Mouse (Mus musculus) midbrain, embryonic 11.5 days (tissue): ENCODE results near the gene Rogdi. TPM values are rescaled to one million over a fixed set of nuclear protein-coding genes. Genes with fewer than 3 reads are reported as not detected.

ENCODE experiments used
- ATAC-seq: fragments of 200-750 bp; cut with Nextera tagmentation; 2 replicates; pipeline ENCODE4 v1.8.0; 2017; ENCODE audit warnings: moderate TSS enrichment, moderate library complexity; ENCODE audit not compliant: low FRiP score
- DNase-seq: peaks from one replicate; pipeline ENCODE4 v3.0.0; 2015; ENCODE audit warnings: low spot score; ENCODE audit errors: missing footprints
- H3K27ac ChIP-seq: fragments of 300-500 bp; sonication (generic); 2 replicates; pipeline ENCODE4 v1.5.1; 2014; ENCODE audit warnings: low read depth, low read length
- H3K27me3 ChIP-seq: fragments of 300-500 bp; sonication (generic); 2 replicates; pipeline ENCODE4 v1.6.1; 2014; ENCODE audit warnings: mild to moderate bottlenecking, low read length, moderate library complexity, mixed read lengths; ENCODE audit not compliant: control insufficient read depth, insufficient read depth
- H3K36me3 ChIP-seq: fragments of 300-500 bp; sonication (generic); 2 replicates; pipeline ENCODE4 v1.6.1; 2014; ENCODE audit warnings: mild to moderate bottlenecking, low read length, moderate library complexity, mixed read lengths; ENCODE audit not compliant: control insufficient read depth, insufficient read depth
- H3K4me1 ChIP-seq: fragments of 300-500 bp; sonication (generic); 2 replicates; pipeline ENCODE4 v1.6.1; 2014; ENCODE audit warnings: low read length; ENCODE audit not compliant: control insufficient read depth, insufficient read depth
- H3K4me2 ChIP-seq: fragments of 300-500 bp; sonication (generic); 2 replicates; pipeline ENCODE4 v1.6.1; 2014; ENCODE audit warnings: mild to moderate bottlenecking, moderate library complexity
- H3K4me3 ChIP-seq: fragments of 300-500 bp; sonication (generic); 2 replicates; pipeline ENCODE4 v1.5.1; 2014; ENCODE audit warnings: low read depth, low read length
- H3K9ac ChIP-seq: fragments of 300-500 bp; sonication (generic); 2 replicates; pipeline ENCODE4 v1.6.1; 2014; ENCODE audit warnings: low read length
- H3K9me3 ChIP-seq: fragments of 300-500 bp; sonication (generic); 2 replicates; pipeline ENCODE4 v1.6.1; 2016; ENCODE audit warnings: low read length; ENCODE audit not compliant: control insufficient read depth
- WGBS: fragments of 180-500 bp; shearing (Covaris S2); extraction: QIAGEN DNeasy Blood & Tissue Kit; methylation state at CpG from one replicate; pipeline ENCODE4 v1.1.7; 2014; 5-methylcytosine and 5-hydroxymethylcytosine counted together
- polyA plus RNA-seq: library from polyadenylated mRNA; unstranded; fragments of >200 nt; fragmentation: Nextera tagmentation; extraction: Ambion mirVana; gene quantifications from 2 replicates; pipeline ENCODE4 v1.2.1, GENCODE M21; 2014

The Rogdi gene
- polyA plus RNA-seq = 67.4 and 69.3 TPM in 2 replicates

DNA sequence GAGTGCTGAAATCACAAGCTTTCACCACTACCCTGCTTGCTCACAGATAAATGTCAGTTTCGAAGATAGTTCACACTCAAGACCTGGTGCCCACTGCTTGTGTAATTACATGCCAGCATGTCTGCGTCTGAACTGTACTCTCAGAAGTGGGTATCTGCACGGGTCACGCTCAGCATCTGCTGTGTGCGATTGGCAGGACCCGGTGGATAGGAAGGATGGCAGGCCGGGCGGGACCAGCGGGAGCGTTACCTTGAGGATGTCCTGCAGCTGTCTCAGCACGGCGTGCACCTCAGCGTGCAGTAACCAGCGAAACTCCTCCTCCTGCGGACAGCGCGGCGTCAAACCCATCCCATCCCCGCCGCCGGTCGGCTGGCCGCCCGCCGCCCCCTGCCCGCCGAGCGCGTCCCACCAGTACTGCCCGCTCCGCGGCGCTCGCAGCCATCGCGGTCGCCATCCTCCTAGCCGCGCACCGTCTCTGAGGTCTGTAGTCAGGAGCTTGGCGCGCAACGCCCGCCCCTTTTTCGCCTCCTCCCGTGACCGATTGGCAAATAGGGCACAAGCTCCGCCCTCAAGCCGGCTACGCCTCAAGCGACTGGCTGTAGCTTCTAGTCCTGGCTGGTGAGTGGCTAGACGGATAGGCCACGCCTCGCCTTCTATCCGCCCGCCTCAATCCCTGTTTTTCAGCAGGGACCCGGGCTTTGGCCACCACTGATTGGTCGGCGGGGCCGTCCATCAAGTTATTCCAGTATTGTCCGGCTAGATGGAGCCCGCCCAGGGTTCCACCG lies at the start of gene Rogdi:
Rogdi (minus strand) TSS at position 500 of the 785 bp plus-strand sequence.
- H3K4me3 ChIP-seq = peak within 1 kb of the TSS; percentile 68
- H3K27ac ChIP-seq = peak within 1 kb of the TSS; percentile 51; the same call in 1 of the 2 replicates
- H3K9ac ChIP-seq = peak within 1 kb of the TSS; percentile 74
- H3K4me2 ChIP-seq = peak within 1 kb of the TSS; percentile 91
- H3K9me3 ChIP-seq = no peaks in the 10 kb centered on the region
- peaks cover 9% of the 10 kb centered on the region for H3K4me1 ChIP-seq
- WGBS = under 1% methylated on average over 63 of the region's 63 CpGs
- H3K27me3 ChIP-seq = no peaks in the 10 kb centered on the region
- H3K36me3 ChIP-seq = peaks cover 16% of the 10 kb centered on the region
- ATAC-seq (peak; percentile 99), DNase-seq (peak; percentile 100)

DNA sequence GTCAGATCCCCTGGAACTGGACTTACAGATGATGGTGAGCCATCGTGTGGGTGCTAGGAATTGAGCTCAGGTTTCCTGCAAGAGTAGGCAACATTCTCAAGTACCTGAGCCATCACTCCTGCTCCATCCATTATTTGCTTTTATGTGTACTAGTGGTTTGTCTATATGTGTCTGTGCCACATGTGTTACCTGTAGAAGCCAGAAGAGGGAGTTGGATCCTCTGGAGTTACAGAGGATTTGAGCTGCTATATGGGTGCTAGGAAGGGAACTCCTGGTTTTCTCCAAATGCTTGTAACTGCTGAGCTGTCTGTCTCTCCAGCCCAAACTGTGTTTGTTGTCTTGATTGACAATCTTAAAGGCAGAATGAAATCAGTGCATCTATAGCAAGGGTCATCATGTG lies 44.8 kb upstream of the Rogdi start:
- Histone ChIP-seq H3K36me3 (peaks cover 11% of the 10 kb centered on the region; the same call in 1 of the 2 replicates), H3K4me1 (no peaks in the 10 kb centered on the region), H3K4me3 (no peak overlapping the region), H3K27me3 (no peaks in the 10 kb centered on the region), H3K9ac (no peak overlapping the region), H3K9me3 (no peaks in the 10 kb centered on the region), H3K27ac (no peak overlapping the region), H3K4me2 (no peak overlapping the region)
- WGBS = 90% methylated on average over 1 of the region's 1 CpGs
- no peak for DNase-seq
- no peak for ATAC-seq

DNA sequence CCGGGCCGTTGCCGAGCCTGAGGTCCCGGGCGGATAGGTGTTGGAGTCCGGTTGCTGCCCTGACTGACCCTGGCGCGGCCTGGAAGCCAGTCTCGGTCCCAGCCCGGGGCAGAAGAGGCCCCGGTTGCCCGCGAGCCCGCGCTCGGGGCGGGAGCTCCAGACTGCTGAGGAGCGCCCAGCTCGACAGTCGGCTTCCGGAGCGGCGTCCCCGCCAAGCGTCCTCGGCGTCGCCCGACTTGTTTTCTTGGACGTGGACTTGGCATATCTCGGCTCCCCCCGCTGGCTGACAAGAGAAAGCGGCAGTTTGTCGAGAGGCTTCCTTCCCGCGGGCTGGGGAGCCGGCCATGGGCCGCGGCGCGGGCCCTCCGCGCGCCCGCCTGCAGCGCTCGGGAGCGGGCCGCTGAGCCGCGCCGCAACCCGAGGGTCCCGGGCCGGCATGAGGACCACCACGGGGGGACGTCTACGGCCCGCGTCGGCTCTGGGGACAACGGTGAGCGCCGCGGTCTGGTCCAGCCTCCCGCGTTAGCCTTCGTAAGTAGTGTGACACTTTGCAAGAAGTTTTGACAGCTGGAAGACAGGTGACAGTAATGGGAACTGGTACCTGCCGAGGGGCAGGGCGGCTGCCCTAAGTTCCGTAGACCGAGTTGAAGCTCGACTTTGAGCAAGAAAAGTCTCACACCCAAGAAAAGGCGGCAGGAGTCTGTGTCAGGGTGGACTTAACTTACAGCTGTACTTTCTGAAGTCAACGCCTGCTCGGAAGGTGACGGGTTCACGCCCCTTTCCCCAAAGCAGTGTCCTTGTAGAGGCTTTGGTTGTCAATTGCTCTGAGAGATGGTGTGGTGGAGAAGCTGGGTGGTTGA lies 37.1 kb upstream of the Rogdi start:
- ATAC-seq (peak; percentile 80), DNase-seq (peak; percentile 95)
- WGBS = under 1% methylated on average over 70 of the region's 78 CpGs
- H3K27ac ChIP-seq = peak overlapping the region; percentile 88
- peaks cover 21% of the 10 kb centered on the region for H3K4me1 ChIP-seq
- H3K27me3 ChIP-seq = no peaks in the 10 kb centered on the region
- H3K9me3 ChIP-seq = no peaks in the 10 kb centered on the region
- peaks cover 8% of the 10 kb centered on the region; the same call in 1 of the 2 replicates for H3K36me3 ChIP-seq
- H3K4me2 ChIP-seq = peak overlapping the region; percentile 97
- H3K9ac ChIP-seq = peak overlapping the region; percentile 81
- H3K4me3 ChIP-seq = peak overlapping the region; percentile 57

DNA sequence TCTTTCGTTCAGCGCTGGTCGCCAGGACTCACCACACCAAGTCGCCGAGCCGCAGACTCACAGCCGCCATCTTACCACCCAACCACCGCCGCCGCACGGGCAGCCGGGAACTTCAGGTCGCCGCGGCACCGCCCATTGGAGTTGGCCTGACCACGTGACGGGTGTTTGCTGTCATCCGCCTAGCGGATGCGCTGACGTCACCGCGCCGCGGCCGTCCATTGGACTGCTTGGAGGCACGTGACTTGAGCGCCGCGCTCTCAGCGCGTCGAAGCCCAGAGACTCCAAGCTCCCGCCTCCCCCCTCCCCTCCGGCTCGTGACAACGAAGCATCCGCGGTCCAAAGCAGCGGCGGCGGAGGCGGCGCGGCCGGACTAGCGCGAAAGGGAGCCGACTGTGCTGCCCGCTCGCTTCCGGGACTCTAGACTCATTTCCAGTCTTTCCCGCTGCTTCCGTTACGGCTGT lies 36.5 kb upstream of the Rogdi start, which contains the start of the genes Glyr1 and Ubn1:
Glyr1 (minus strand) TSS at position 90 of the 461 bp plus-strand sequence.
Ubn1 (plus strand) TSS at position 284 of the 461 bp plus-strand sequence.
- Histone ChIP-seq H3K4me1 (peaks cover 21% of the 10 kb centered on the region), H3K9ac (peak within 1 kb of the TSS; percentile 81), H3K9me3 (no peaks in the 10 kb centered on the region), H3K36me3 (peaks cover 9% of the 10 kb centered on the region; the same call in 1 of the 2 replicates), H3K4me2 (peak within 1 kb of the TSS; percentile 97), H3K4me3 (peak within 1 kb of the TSS; percentile 57), H3K27ac (peak within 1 kb of the TSS; percentile 88), H3K27me3 (no peaks in the 10 kb centered on the region)
- DNase-seq (peak; percentile 99), ATAC-seq (peak; percentile 99)
- under 1% methylated on average over 56 of the region's 56 CpGs for WGBS

DNA sequence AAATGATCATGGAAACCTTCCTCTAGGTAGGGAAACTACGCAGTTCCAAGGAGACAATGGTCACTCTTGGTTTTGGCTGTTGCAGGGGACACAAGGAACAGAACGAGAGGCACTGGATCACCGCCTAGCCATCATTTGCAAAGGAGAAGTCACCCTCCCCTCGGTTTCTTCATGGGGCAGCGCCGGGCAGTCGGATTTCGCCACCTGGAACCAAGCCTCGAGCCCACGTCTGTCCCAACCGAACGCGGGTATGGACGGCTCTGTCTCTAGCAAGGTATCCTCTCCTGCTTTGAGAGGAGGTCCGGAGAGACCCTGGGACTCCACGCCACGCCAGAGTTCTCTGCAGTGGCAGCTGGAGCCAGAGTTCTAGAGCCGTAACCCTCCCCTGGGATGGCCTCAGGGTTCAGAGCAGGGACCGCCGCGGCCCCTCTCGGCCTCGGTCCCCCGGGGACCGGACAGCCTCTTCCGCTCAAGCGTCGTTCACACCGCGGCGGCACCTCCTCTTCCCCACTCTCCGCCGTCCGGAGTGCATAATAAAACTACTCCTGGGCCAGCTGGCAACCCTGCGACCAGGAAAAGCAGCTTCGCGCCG lies 35.9 kb upstream of the Rogdi start:
- Histone ChIP-seq H3K4me3 (peak overlapping the region; percentile 57), H3K4me2 (peak overlapping the region; percentile 86), H3K27ac (peak overlapping the region; percentile 73), H3K9me3 (no peaks in the 10 kb centered on the region), H3K9ac (peak overlapping the region; percentile 66), H3K36me3 (peaks cover 10% of the 10 kb centered on the region; the same call in 1 of the 2 replicates), H3K27me3 (no peaks in the 10 kb centered on the region), H3K4me1 (peaks cover 21% of the 10 kb centered on the region)
- no peak for DNase-seq
- under 1% methylated on average over 38 of the region's 38 CpGs for WGBS
- ATAC-seq = peak; percentile 70

DNA sequence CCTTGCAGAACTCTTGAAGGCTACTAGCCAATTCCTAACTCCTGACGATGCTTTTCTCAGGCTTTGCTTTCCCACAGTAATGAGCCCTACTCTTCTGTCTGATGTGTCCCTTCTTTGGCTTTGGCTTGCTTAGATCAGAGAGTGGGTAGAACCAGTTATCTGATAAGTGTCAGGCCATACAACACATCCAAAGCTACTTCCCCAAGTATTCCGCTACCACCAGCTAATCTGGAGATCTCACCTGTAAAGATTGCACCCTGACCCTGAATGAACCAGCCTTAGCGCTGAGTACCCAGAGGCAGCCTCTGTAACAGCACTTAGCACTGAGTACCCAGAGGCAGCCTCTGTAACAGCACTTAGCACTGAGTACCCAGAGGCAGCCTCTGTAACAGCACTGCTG lies 32.0 kb upstream of the Rogdi start:
- H3K4me3 ChIP-seq = no peak overlapping the region
- ATAC-seq (no peak), DNase-seq (no peak)
- H3K4me1 ChIP-seq = peaks cover 10% of the 10 kb centered on the region
- H3K36me3 ChIP-seq = peaks cover 22% of the 10 kb centered on the region
- H3K9me3 ChIP-seq = no peaks in the 10 kb centered on the region
- no peaks in the 10 kb centered on the region for H3K27me3 ChIP-seq
- 92% methylated on average over 3 of the region's 3 CpGs for WGBS
- H3K27ac ChIP-seq = no peak overlapping the region
- H3K4me2 ChIP-seq = no peak overlapping the region
- no peak overlapping the region for H3K9ac ChIP-seq

DNA sequence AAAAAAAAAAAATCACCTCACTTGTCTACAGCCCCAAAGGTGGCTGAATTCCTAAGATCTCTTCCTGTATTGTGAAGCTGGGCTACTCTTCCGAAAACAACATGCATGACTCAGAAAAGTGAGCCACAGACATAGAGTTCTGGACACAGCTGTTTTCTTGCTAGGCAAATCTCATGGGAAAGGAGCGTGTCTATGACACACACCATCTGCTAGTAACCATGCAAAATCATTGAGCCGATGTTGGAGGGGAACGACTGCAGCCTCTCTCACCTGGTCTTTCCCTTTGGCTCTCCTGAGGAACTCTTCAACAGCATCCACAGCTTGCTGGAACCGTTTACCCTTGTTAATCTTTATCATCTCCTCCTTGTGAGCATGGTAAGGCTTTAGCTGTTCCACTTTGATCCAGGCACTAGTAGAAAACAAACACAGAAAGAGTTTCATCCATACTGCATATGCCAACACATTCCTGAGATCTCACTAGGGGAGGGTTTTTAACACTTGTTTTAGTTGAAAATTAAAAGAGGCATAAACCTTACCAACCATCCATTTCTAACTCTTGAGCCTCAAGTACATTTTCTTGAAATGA lies 23.4 kb upstream of the Rogdi start:
- H3K4me2 ChIP-seq = no peak overlapping the region
- H3K27me3 ChIP-seq = no peaks in the 10 kb centered on the region
- 88% methylated on average over 5 of the region's 5 CpGs for WGBS
- H3K4me3 ChIP-seq = no peak overlapping the region
- ATAC-seq = no peak
- H3K9me3 ChIP-seq = no peaks in the 10 kb centered on the region
- no peak overlapping the region for H3K9ac ChIP-seq
- H3K36me3 ChIP-seq = peaks cover 36% of the 10 kb centered on the region
- no peak for DNase-seq
- H3K4me1 ChIP-seq = no peaks in the 10 kb centered on the region
- H3K27ac ChIP-seq = no peak overlapping the region

DNA sequence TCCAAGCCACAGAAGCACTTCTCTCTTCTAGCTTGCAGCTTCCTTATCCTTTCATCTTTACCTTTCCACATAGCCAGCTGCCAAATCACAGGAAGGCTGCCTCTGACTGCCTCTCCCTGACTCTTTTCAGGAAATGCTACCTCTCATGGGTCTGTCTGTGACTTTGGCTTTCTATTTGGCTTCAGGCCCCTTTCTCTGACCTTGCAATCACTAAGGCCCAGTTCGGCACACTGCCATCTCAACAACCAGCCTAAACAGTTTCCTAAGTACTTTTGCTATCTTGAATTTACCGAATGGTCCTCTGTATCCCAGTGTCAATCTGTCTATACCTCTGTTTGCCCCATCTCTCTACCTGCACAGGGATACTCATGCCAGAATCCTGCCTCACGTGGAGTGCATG lies 22.2 kb upstream of the Rogdi start:
- no peak overlapping the region for H3K27ac ChIP-seq
- no peaks in the 10 kb centered on the region for H3K9me3 ChIP-seq
- peaks cover 44% of the 10 kb centered on the region for H3K36me3 ChIP-seq
- WGBS = 96% methylated on average over 3 of the region's 3 CpGs
- no peaks in the 10 kb centered on the region for H3K27me3 ChIP-seq
- no peaks in the 10 kb centered on the region for H3K4me1 ChIP-seq
- no peak overlapping the region for H3K9ac ChIP-seq
- DNase-seq (no peak), ATAC-seq (no peak)
- no peak overlapping the region for H3K4me2 ChIP-seq
- H3K4me3 ChIP-seq = no peak overlapping the region
